Mouse (Mus musculus): Measurements from ENCODE around the gene Gm14391. TPM values are rescaled to one million over a fixed set of nuclear protein-coding genes. Genes with fewer than 3 reads are reported as not detected.
"Not testable (repeated sequence)": the region's sequence is repeated elsewhere in the genome, so short reads cannot be mapped to it uniquely, and the experiment has no call there.

Gene Gm14391
- 6.6 and 7.0 TPM in 2 replicates for polyA plus RNA-seq (2015; fragmentation: Nextera tagmentation; extraction: Ambion mirVana)

DNA sequence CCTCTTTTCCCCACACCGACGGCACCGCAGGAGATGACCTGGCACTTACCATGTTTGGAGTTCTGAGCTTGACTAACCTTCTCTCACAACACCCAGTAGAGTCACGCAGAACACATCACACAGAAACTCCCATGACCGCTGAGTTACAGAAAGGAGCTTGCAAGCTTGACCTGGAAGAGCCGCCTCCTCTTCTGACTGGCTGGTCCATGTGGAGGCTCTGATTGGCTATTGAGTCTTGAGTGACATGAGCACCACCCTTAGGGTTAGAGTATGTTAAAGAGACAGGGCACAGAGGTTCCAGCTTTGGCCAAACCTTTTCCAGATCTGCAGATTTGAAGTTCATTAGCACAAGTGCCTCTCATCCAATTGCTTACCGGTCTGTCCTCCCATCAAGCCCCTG is at the start of gene Gm14391:
Gene Gm14391 (minus strand): TSS at position 186 of the 400 bp plus-strand sequence.
- H3K27ac ChIP-seq; H3K4me2 ChIP-seq (replicated peaks); H3K9me3 ChIP-seq; H3K9ac ChIP-seq (replicated peaks); H3K4me3 ChIP-seq (replicated peaks); H3K36me3 ChIP-seq; ATAC-seq; H3K4me1 ChIP-seq (replicated peaks); H3K27me3 ChIP-seq: not testable (repeated sequence)
- WGBS: no CpG with 5 or more reads among the region's 7 CpGs

DNA sequence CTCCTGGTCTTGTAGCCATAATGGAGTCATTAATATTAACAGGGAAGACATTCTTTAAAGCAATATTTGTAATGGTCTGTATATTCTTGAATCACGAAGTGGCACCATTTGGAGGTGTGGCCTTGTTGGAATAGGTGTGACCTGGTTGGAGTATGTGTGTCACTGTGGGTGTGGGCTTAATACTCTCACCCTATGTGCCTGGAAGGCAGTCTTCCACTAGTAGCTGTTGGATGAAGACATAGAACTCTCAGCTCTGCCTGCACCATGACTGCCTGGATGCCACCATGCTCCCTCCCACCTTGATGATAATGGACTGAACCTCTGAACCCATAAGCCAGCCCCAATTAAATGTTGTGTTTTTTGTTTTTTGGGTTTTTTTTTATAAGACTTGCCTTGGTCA is 27.7 kb downstream of the Gm14391 start:
- not testable (repeated sequence) for H3K9me3 ChIP-seq; ATAC-seq; H3K4me2 ChIP-seq (replicated peaks); H3K36me3 ChIP-seq; H3K9ac ChIP-seq (replicated peaks); H3K27ac ChIP-seq; H3K27me3 ChIP-seq; H3K4me3 ChIP-seq (replicated peaks); H3K4me1 ChIP-seq (replicated peaks)
- WGBS: 49% methylated on average over 1 of the region's 1 CpGs

DNA sequence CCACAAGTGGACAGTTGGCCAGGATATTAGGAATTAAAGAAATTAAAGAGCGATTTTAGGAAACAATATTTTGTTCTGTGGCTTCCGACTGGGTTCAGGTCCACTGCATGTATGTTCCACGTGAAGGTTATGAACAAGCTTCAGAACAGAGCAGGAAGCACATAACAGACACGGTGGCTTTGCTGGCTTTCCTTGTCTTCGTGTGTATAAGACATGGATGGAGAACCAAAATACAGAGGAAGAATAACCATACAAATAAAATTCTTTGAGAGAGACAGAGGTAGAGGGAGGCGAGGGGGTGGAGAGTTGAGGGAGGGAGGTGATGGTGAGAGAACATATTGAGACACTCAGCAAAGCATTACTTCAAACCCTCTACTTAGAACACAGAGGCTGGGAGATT is 30.4 kb downstream of the Gm14391 start:
- Histone ChIP-seq H3K4me1 (replicated peaks) (no peaks in the 10 kb centered on the region), H3K4me3 (replicated peaks) (no peak overlapping the region), H3K4me2 (replicated peaks) (no peak overlapping the region), H3K27me3 (no peaks in the 10 kb centered on the region), H3K36me3 (no peaks in the 10 kb centered on the region), H3K9ac (replicated peaks) (no peak overlapping the region), H3K27ac (no peak overlapping the region), H3K9me3 (no peaks in the 10 kb centered on the region)
- WGBS: 84% methylated on average over 6 of the region's 6 CpGs
- no peak for ATAC-seq

DNA sequence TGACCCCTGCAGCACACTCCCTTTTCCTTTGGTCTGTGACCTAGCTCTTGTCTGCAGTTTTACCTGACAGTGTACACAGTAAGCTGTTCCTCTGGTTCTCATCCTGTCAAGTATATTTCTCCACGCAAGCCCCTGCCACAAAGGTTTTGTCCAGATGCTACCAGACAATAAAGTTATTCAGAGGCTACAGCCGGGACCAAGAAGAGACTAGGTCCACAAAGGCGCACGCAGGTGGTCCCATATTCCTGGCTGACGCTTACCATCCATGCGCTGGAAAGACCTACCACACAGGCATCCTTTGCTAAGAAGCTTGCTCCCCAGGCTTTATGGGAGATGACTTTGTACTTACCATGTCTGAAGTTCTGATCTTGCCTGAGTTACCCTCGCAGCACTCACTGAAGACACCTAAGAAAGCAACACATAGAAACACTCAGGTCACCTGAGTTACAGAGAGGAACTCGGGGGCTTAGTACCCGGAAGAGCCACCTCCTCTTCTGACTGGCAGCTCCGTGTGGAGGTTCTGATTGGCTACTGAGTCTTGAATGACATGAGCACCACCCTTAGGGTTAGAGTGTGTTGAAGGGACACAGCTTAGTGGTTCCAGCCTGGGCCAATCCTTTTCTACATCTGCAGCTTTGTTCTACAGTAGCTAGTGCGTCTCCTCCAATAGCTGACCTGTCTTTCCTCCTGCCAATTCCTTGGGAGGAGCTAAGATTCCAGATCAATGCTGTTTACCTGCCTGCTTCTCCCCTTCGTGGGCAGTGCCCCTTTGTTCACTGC is 31.1 kb downstream of the Gm14391 start, which contains the start of gene Gm14443:
Gene Gm14443 (minus strand): TSS at position 471 of the 780 bp plus-strand sequence.
- not testable (repeated sequence) for H3K27me3 ChIP-seq; ATAC-seq; H3K27ac ChIP-seq; H3K9ac ChIP-seq (replicated peaks); H3K4me3 ChIP-seq (replicated peaks); H3K36me3 ChIP-seq; H3K4me1 ChIP-seq (replicated peaks); H3K9me3 ChIP-seq; H3K4me2 ChIP-seq (replicated peaks)
- 80% methylated on average over 12 of the region's 12 CpGs for WGBS

DNA sequence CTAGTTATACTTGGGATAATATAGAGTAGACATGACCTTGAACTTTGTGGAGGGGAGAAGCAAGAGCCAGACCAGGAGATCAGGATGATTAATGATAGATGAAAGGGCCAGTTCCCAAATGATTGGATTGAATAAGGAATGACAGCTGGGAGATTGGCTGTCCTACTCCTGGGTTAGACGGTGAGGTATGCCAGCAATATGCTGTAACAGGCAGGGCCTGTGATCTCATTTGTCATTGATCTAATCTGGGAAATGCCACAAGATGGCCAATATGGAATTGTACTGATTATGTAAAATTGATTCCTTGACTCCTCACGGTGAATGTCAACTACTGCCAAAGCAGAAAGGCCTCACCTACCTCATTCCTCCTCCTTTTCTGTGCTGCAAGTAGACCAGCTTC is 32.7 kb downstream of the Gm14391 start:
- not testable (repeated sequence) for H3K9me3 ChIP-seq; H3K27ac ChIP-seq; H3K4me2 ChIP-seq (replicated peaks); H3K27me3 ChIP-seq; H3K9ac ChIP-seq (replicated peaks); H3K4me1 ChIP-seq (replicated peaks); ATAC-seq; H3K4me3 ChIP-seq (replicated peaks); H3K36me3 ChIP-seq
- 93% methylated on average over 2 of the region's 2 CpGs for WGBS

DNA sequence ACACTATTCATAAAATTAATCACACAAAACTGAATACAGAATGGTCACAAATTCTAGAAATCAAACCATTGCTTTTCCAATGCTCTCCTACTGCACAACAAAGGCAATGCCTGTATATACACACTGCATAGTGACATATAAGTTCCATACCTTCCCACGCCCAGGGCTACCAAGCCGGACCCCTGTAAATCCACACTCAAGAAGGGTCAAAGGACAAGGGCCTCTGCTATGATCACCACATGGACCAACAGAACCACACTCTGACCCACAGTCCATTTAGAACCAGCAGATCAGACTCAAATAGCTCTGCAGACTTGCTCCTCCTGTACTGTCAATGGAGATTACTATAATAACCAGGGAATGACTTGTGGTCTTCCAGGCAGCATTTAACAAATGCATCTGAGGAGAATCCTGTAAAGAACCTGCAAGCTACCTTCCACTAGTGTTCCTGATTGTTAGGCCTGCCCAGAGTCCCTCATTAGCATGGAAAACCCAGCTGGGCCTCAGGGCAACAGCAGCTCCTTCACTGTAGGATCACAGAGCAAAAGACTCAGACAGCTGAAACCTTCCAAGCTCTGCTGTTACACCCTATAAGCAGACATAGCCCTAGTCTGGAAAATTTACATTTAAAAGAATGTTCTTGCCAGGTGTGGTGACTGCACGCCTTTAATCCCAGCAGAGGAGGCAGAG is 33.7 kb downstream of the Gm14391 start:
- ATAC-seq; H3K9me3 ChIP-seq; H3K36me3 ChIP-seq; H3K4me1 ChIP-seq (replicated peaks); H3K4me3 ChIP-seq (replicated peaks); H3K27me3 ChIP-seq; H3K4me2 ChIP-seq (replicated peaks); H3K27ac ChIP-seq; H3K9ac ChIP-seq (replicated peaks): not testable (repeated sequence)
- WGBS: 90% methylated on average over 3 of the region's 3 CpGs

DNA sequence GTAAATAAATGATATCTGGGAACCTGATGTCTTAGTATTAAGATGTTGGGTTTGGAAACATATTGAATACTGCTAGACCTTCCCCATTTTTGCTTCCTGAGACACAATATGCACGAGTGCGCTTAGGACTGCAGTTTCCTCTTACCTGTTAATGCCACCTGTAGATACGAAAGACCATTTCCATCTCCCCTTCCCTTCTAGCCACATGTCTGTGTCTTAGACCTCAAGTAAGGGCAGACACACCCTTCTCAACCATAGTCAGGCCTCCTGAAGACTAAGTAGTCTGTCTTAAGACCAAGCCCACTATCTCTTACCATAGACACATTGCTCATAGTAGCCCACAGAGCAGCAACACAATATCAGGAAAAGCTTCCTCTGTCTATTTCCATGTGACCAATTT is 34.6 kb downstream of the Gm14391 start:
- WGBS: 86% methylated on average over 3 of the region's 3 CpGs
- Histone ChIP-seq H3K4me2 (replicated peaks) (no peak overlapping the region), H3K27ac (no peak overlapping the region), H3K27me3 (no peaks in the 10 kb centered on the region), H3K9me3 (no peaks in the 10 kb centered on the region; the same call in 1 of the 2 replicates), H3K9ac (replicated peaks) (no peak overlapping the region), H3K36me3 (no peaks in the 10 kb centered on the region), H3K4me3 (replicated peaks) (no peak overlapping the region), H3K4me1 (replicated peaks) (no peaks in the 10 kb centered on the region)
- ATAC-seq: no peak

DNA sequence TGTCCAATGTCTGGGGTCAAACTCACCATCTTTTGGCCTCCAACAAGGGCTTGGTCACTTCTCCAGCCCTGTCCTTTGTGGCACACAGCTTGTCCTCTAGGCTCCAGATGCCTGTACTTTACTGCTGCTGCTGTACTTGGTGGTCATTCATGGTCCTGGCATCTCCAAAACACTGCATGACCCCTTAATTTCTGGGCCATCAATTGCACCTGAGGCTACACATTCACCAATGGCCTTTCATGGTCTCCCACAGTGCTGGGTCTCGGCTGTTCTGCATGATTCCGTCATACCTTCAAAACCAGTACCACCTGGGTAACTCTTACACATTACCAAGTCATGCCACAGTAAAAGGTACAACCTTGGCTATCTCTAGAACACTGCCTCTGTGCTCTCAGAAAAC is 39.8 kb downstream of the Gm14391 start:
- not testable (repeated sequence) for H3K27ac ChIP-seq; ATAC-seq; H3K27me3 ChIP-seq; H3K36me3 ChIP-seq; H3K9ac ChIP-seq (replicated peaks); H3K9me3 ChIP-seq; H3K4me3 ChIP-seq (replicated peaks); H3K4me1 ChIP-seq (replicated peaks); H3K4me2 ChIP-seq (replicated peaks)
- WGBS: 83% methylated on average over 2 of the region's 2 CpGs

DNA sequence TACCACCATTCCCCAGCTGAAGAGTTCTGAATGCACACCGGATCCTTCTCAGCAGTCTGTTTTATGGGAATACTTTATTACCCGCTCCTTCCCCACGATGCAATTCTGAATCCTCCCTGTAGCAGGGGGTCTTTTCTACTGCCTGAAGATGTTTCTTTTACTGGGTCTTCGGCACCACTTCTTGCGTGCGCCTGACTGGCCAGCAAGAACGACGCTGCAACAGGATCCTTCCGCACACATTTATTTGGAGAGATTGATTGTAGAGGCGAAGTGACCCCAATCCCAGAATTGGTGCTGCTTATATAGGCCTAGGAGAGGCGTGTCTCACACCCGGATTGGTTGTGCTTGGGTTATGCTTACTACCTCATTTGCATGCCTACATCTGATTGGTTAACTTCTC is 41.6 kb downstream of the Gm14391 start:
- H3K4me1 ChIP-seq (replicated peaks); H3K27me3 ChIP-seq; H3K9ac ChIP-seq (replicated peaks); H3K9me3 ChIP-seq; H3K27ac ChIP-seq; H3K4me3 ChIP-seq (replicated peaks); ATAC-seq; H3K36me3 ChIP-seq; H3K4me2 ChIP-seq (replicated peaks): not testable (repeated sequence)
- WGBS: 93% methylated on average over 12 of the region's 12 CpGs

DNA sequence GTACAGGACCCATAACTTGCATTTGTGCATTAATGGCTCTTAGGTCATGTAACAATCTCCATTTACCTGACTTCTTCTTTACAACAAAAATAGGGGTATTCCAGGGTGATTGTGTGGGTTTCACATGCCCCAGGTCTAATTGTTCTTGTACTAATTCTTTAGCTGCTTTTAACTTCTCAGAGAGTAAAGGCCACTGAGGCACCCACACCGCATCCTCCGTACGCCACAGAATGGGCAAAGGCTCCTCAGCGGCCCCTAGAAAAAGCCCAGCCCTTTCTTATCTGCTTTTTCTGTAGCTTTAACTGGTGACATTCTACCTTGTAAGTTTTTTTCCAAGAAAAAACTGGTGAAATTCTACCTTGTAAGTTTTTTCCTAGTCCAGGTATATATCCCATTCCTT is 45.3 kb downstream of the Gm14391 start:
- H3K36me3 ChIP-seq; H3K4me2 ChIP-seq (replicated peaks); H3K9ac ChIP-seq (replicated peaks); H3K27ac ChIP-seq; H3K4me1 ChIP-seq (replicated peaks); ATAC-seq; H3K9me3 ChIP-seq; H3K27me3 ChIP-seq; H3K4me3 ChIP-seq (replicated peaks): not testable (repeated sequence)
- 91% methylated on average over 4 of the region's 4 CpGs for WGBS

DNA sequence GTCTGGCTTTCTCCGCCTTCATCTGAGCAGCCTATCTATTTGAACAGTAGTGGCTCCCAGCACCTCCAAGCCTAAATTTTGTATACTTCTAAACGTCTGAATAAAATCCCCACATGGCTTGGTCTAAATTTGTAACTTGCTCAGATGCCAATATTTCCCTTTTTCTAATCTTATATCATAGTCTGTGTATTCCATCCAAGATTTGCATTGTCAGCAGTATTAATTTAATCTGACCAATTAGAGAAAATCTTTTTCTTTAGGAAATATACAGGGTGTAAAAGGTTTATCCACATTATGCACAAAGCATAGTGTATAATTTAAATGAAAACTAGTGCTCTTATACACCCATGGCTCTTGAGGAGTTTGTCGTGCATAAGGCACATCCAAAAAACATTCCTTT is 48.1 kb downstream of the Gm14391 start:
- Histone ChIP-seq H3K27ac (no peak overlapping the region), H3K4me1 (replicated peaks) (no peaks in the 10 kb centered on the region), H3K9ac (replicated peaks) (no peak overlapping the region), H3K4me3 (replicated peaks) (no peak overlapping the region), H3K4me2 (replicated peaks) (no peak overlapping the region), H3K27me3 (no peaks in the 10 kb centered on the region), H3K36me3 (no peaks in the 10 kb centered on the region), H3K9me3 (peaks cover 6% of the 10 kb centered on the region)
- WGBS: 84% methylated on average over 3 of the region's 3 CpGs
- no peak for ATAC-seq

DNA sequence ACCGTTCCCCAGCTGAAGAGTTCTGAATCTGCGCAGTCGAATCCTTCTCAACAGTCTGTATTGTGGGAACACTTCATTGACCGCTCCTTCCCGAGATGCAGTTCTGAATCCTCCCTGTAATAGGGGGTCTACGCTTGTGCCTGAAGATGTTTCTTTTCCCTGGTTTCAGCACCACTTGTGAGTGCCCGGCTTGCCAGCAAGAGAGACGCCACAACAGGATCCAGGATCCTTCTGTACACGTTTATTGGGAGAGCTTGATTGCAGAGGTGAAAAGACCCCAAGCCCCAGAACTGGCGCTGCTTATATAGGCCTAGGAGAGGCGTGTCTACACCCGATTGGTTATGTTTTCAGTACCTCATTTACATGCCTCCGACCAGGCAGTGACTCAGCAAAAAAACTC is 50.0 kb downstream of the Gm14391 start:
- no peaks in the 10 kb centered on the region for H3K36me3 ChIP-seq
- H3K4me1 ChIP-seq (replicated peaks): no peaks in the 10 kb centered on the region
- H3K9ac ChIP-seq (replicated peaks): no peak overlapping the region
- no peak for ATAC-seq
- peaks cover 6% of the 10 kb centered on the region for H3K9me3 ChIP-seq
- WGBS: 92% methylated on average over 13 of the region's 13 CpGs
- no peaks in the 10 kb centered on the region for H3K27me3 ChIP-seq
- H3K4me2 ChIP-seq (replicated peaks): no peak overlapping the region
- H3K4me3 ChIP-seq (replicated peaks): no peak overlapping the region
- H3K27ac ChIP-seq: no peak overlapping the region

DNA sequence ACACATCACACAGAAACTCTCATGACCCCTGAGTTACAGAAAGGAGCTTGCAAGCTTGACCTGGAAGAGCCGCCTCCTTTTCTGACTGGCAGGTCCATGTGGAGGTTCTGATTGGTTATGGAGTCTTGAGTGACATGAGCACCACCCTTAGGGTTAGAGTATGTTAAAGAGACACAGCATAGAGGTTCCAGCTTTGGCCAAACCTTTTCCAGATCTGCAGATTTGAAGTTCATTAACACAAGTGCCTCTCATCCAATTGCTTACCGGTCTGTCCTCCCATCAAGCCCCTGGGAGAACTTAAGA is 64.8 kb downstream of the Gm14391 start, which contains the start of gene Gm14399:
Gene Gm14399 (minus strand): TSS at position 20 of the 303 bp plus-strand sequence.
- 8% methylated on average over 1 of the region's 2 CpGs for WGBS
- H3K9ac ChIP-seq (replicated peaks): peak within 1 kb of the TSS; percentile 49

More for the DNA sequence above, 64.8 kb downstream of the Gm14391 start, which contains the start of gene Gm14399:
- Histone ChIP-seq H3K4me3 (replicated peaks) (peak within 1 kb of the TSS; percentile 49), H3K4me2 (replicated peaks) (peak within 1 kb of the TSS; percentile 48)
- H3K4me1 ChIP-seq (replicated peaks); ATAC-seq; H3K36me3 ChIP-seq; H3K9me3 ChIP-seq; H3K27me3 ChIP-seq; H3K27ac ChIP-seq: not testable (repeated sequence)

Measured in midbrain, embryonic 13.5 days (tissue).